Mouse (Mus musculus): Measurements from ENCODE around the gene Ier2. TPM values are rescaled to one million over a fixed set of nuclear protein-coding genes. Genes with fewer than 3 reads are reported as not detected.

Gene Ier2
- polyA plus RNA-seq (2012; rRNA removed) = 17.5 and 18.9 TPM in 2 replicates

DNA sequence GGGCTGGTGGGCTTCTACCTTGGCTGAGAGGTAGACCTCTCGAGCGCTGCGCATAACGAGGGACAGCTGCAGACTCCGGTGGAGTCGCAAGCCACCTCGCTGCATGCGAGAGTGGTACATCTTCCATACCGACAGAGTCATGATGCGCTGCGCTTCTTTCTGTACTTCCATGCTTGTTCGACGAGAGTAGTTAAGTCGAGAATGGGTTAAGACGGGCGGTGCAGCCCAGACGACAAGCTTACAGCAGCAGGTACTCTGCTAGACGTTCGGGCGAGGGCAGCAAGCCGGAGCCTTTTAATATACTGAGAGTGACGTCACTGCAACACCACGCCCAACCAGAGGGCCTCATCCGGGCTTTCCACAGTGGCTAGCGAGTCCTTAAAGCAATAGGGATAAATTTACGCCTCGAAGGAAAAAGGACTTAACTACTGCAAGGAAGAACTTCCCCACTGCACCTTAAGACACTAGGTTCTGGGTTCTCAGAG is at the start of gene Ier2:
TSS of gene Ier2 (minus strand) at position 272 of the 485 bp plus-strand sequence.

DNA sequence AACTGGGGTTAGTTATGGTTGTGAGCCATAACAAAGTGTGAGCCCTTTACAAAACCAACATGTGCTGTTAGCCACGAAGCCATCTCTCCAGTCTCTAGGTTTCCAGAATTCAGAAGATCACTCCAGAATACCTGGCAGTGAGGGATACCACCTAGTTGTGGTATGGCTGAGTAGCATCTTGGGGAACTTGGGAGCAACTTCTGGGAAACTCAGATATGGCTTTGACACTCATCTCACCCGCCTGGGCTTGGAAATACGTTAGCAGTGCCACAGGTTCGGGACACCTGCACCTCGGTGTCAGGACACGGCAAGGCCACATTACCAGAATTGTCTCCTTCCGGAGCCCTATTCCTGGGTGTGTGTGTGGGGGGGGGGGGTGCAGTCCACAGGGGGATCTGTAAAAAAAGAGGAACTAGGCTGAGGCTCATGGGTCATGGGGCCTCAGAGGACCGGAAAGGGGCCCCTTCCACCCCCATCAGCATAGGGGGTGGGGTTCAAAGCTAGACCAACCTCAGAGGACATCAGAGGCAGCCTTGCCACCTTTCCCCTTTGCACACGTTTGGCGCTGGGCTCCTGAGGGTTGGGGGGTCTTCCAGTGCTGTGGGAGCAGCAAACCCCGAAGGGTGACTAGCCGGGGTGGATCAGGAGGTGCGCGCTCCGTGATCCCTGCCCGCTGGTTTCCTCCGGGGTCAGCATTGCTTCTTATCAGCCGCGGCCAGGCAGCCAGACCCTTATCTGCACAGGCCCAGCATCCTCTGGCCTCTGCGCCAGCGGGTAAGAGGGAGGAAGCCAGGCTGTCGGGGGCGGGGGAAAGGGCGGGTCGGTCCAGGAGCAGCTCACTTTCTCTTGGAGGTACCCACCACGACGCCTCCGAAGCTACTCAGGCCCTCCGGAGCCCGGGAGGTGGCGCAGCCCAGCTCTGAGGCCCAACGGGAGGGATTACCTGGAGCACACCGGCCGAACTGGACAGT is 38.6 kb upstream of the Ier2 start, which contains the start of gene Lyl1:
TSS of gene Lyl1 (plus strand) at position 517 of the 971 bp plus-strand sequence.

DNA sequence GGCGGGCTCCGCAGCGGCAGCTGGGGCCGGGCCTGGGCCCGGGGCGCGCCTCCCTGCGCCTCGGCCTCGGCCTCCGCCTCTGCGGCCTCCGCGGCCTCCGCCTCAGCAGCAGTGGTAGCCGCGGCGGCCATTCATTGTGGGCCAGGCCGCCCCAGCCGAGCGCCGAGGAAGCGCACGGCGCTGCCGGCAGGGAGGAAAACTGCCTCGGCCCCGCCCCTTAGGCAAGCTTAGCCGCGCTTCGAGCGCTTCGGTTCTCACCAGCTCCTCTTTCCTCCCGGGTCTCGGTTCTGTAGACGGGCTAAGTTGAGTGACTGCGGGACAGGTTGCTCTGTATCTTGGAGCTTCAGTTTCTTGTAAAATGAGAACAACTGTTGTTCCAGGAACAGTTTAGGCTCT is 25.1 kb upstream of the Ier2 start, which contains the start of gene Nacc1:
TSS of gene Nacc1 (minus strand) at position 158 of the 396 bp plus-strand sequence.

GRCm38 (mm10) chr8:84686191-84687002 is 23.7 kb upstream of the Ier2 start, which contains the start of gene Trmt1:
Gene Trmt1 (plus strand): TSS chr8:84686307.

Other genes starting within 250 kb of the Ier2 start
- gene Trmt1, start 23.5 kb upstream of the Ier2 start, polyA plus RNA-seq (2012; rRNA removed) = 155 and 174 TPM in 2 replicates
- gene Nacc1, start 25.0 kb upstream of the Ier2 start, polyA plus RNA-seq (2012; rRNA removed) = 196 and 200 TPM in 2 replicates
- gene Lyl1, start 38.6 kb upstream of the Ier2 start, polyA plus RNA-seq (2012; rRNA removed) = 7.4 and 9.1 TPM in 2 replicates
- 0.33 and 0.97 TPM in 2 replicates for gene G430095P16Rik, start 60.2 kb upstream of the Ier2 start, polyA plus RNA-seq (2012; rRNA removed)
- 78.5 and 79.3 TPM in 2 replicates for gene Nfix, start 137.5 kb upstream of the Ier2 start, polyA plus RNA-seq (2012; rRNA removed)
- gene Dand5, start 160.0 kb upstream of the Ier2 start, polyA plus RNA-seq (2012; rRNA removed) = 2.2 and 3.9 TPM in 2 replicates
- gene Gadd45gip1, start 168.7 kb upstream of the Ier2 start, polyA plus RNA-seq (2012; rRNA removed) = 111 and 172 TPM in 2 replicates
- 67.1 and 86.6 TPM in 2 replicates for gene Rad23a, start 177.8 kb upstream of the Ier2 start, polyA plus RNA-seq (2012; rRNA removed)
- gene Calr, start 184.1 kb upstream of the Ier2 start, polyA plus RNA-seq (2012; rRNA removed) = 235 and 272 TPM in 2 replicates
- gene Farsa, start 194.1 kb upstream of the Ier2 start, polyA plus RNA-seq (2012; rRNA removed) = 62.9 and 83.9 TPM in 2 replicates
- 9.6 and 13.0 TPM in 2 replicates for gene Syce2, start 209.3 kb upstream of the Ier2 start, polyA plus RNA-seq (2012; rRNA removed)
- 119 and 170 TPM in 2 replicates for gene Gcdh, start 231.1 kb upstream of the Ier2 start, polyA plus RNA-seq (2012; rRNA removed)
- 0.68 and 1.3 TPM in 2 replicates for gene Klf1, start 239.1 kb upstream of the Ier2 start, polyA plus RNA-seq (2012; rRNA removed)
- 14.7 and 22.8 TPM in 2 replicates for gene Dnase2a, start 245.7 kb upstream of the Ier2 start, polyA plus RNA-seq (2012; rRNA removed)

Data from ovary, adult 2 months (tissue).